Mouse (Mus musculus) heart, postnatal 0 days (tissue): Measurements from ENCODE around the gene Dysf. TPM values are rescaled to one million over a fixed set of nuclear protein-coding genes. Genes with fewer than 3 reads are reported as not detected.

Experiments
- ATAC-seq: fragments of 200-750 bp; cut with Nextera tagmentation; 2 replicates; pipeline ENCODE4 v1.8.0; 2017; ENCODE audit warnings: low read depth, moderate number of reproducible peaks, moderate library complexity; ENCODE audit not compliant: insufficient read depth
- DNase-seq: peaks from one replicate; pipeline ENCODE4 v3.0.0-alpha.2; 2016; ENCODE audit warnings: low spot score
- H3K27ac ChIP-seq: fragments of 300-500 bp; sonication (generic); 2 replicates; pipeline ENCODE4 v1.5.1; 2014; ENCODE audit warnings: low read depth, mild to moderate bottlenecking
- H3K27me3 ChIP-seq: fragments of 300-500 bp; sonication (generic); 2 replicates; pipeline ENCODE4 v1.6.1; 2014; ENCODE audit warnings: low read length, mixed read lengths; ENCODE audit not compliant: control insufficient read depth, insufficient read depth
- H3K36me3 ChIP-seq: fragments of 300-500 bp; sonication (generic); replicated peaks from 2 replicates; pipeline ENCODE4 v1.6.1; 2014; ENCODE audit warnings: low read length, mixed read lengths; ENCODE audit not compliant: control insufficient read depth, insufficient read depth
- H3K4me1 ChIP-seq: fragments of 300-500 bp; sonication (generic); 2 replicates; pipeline ENCODE4 v1.6.1; 2014; ENCODE audit warnings: antibody characterized with exemption; ENCODE audit not compliant: control insufficient read depth, insufficient read depth
- H3K4me2 ChIP-seq: fragments of 300-500 bp; sonication (generic); 2 replicates; pipeline ENCODE4 v1.6.1; 2014; ENCODE audit warnings: low read depth, mild to moderate bottlenecking, low read length, moderate library complexity
- H3K4me3 ChIP-seq: fragments of 300-500 bp; sonication (generic); 2 replicates; pipeline ENCODE4 v1.5.1; 2014; ENCODE audit warnings: low read depth, low read length
- H3K9ac ChIP-seq: fragments of 300-500 bp; sonication (generic); replicated peaks from 2 replicates; pipeline ENCODE4 v1.6.1; 2014; ENCODE audit warnings: low read depth, low read length, mixed read lengths
- H3K9me3 ChIP-seq: fragments of 300-500 bp; sonication (generic); replicated peaks from 2 replicates; pipeline ENCODE4 v1.6.1; 2016; ENCODE audit warnings: low read length; ENCODE audit not compliant: control insufficient read depth
- CTCF ChIP-seq: IDR thresholded peaks from 2 replicates; pipeline ENCODE4 v1.5.1; 2016; ENCODE audit warnings: antibody characterized with exemption, control low read depth, low read depth
- EP300 ChIP-seq: IDR thresholded peaks from 2 replicates; pipeline ENCODE4 v1.6.1; 2016; ENCODE audit warnings: antibody characterized with exemption, low read depth
- WGBS: fragments of 180-500 bp; shearing (Covaris S2); extraction: QIAGEN DNeasy Blood & Tissue Kit; methylation state at CpG from one replicate; pipeline ENCODE4 v1.1.7; 2014; 5-methylcytosine and 5-hydroxymethylcytosine counted together
- polyA plus RNA-seq: library from polyadenylated mRNA; unstranded; fragments of >200 nt; fragmentation: Nextera tagmentation; extraction: Ambion mirVana; gene quantifications from 2 replicates; pipeline ENCODE4 v1.2.1, GENCODE M21; 2015
- total RNA-seq: library from RNA; depleted of rRNA; stranded (reverse); fragments of >200 nt; gene quantifications from 2 replicates; pipeline ENCODE4 v1.2.3, GENCODE M21; 2014; ENCODE audit warnings: low replicate concordance

Gene Dysf
- total and polyA plus RNA-seq, 2 experiments from 2014 or later: 15.0 to 21.9 TPM

DNA sequence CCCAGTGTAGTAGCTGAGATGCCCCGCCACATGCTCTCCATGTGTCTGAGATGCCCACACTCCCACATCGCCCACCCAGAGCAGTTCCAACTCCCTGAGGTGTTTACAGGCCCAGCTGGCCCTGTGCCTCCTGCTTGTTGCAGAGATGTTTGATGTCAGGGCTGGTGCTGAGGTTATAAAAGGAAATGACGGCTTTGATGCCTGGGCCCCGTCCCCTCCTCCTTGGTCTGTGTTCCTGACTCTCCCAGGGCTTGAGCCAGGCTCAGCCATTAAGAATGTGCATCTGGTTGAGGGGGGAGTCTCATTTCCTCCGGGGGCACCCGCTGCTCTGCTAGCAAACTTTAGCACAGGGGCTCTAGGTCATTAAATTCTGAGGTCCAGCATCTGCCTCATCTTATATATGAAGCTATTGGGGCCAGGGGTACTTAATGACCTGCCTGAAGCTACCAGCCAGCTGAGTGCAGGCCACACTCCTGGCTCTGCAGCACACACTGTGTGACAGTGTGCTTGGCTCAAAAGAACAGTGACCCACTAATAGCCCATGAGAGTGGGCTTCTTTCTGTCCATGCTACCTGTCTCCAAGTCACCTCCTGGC, 183.4 kb downstream of the Dysf start:
- WGBS: 40% methylated on average over 6 of the region's 6 CpGs
- Histone ChIP-seq H3K9ac (no peak overlapping the region), H3K4me1 (no peaks in the 10 kb centered on the region), H3K9me3 (no peaks in the 10 kb centered on the region), H3K4me2 (no peak overlapping the region), H3K27me3 (no peaks in the 10 kb centered on the region), H3K4me3 (no peak overlapping the region), H3K36me3 (peaks cover 59% of the 10 kb centered on the region), H3K27ac (peak overlapping the region; percentile 13)
- TF ChIP-seq EP300 (no peak), CTCF (no peak)
- DNase-seq (peak; percentile 37), ATAC-seq (peak; percentile 72)

DNA sequence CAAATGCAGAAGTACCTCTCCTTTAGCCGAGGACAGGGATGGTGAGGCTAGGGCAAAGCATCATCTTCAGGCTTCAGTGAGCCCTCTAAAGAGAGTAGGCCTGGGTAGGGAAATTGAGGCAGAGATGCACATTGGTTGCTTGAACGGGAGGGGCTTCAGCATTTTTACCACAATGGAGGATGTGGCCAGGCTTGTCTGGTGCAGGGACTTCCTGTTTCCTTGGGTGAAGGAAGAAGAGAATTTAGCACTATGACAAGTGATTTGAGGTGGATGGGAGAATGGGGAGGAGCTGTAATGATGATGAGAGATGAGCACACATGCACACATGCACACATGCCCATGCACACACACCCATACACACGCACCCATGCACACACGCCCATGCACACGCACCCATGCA, 188.1 kb downstream of the Dysf start:
- H3K4me2 ChIP-seq: no peak overlapping the region
- H3K36me3 ChIP-seq: peaks cover 66% of the 10 kb centered on the region
- DNase-seq: no peak
- H3K27ac ChIP-seq: no peak overlapping the region
- no peak for ATAC-seq
- H3K4me3 ChIP-seq: no peak overlapping the region
- TF ChIP-seq CTCF (no peak), EP300 (no peak)
- 90% methylated on average over 5 of the region's 5 CpGs for WGBS
- no peak overlapping the region for H3K9ac ChIP-seq
- H3K9me3 ChIP-seq: no peaks in the 10 kb centered on the region
- no peaks in the 10 kb centered on the region for H3K27me3 ChIP-seq
- H3K4me1 ChIP-seq: no peaks in the 10 kb centered on the region

DNA sequence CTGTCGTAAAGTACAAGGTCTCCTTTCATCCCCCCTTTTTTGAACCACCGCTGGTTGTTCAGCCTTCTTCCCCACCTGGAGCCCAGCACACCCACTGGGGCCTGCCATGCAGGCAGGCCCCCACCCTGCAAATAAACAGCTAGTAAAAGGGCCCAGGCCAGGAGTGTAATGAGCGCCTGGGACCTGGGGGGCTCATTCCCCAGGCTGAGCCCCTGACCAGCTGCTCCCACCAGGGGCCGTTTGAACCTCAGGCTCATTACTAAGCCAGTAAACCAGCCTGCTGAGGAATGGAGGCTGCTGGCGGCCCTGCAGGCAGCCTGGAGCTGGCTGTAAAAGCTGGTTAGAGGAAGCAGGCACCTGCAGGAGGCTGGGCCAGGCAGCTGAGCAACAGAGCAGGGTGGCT, 189.4 kb downstream of the Dysf start:
- WGBS: 80% methylated on average over 5 of the region's 5 CpGs
- Histone ChIP-seq H3K9me3 (no peaks in the 10 kb centered on the region), H3K27me3 (no peaks in the 10 kb centered on the region), H3K9ac (no peak overlapping the region), H3K4me2 (no peak overlapping the region), H3K36me3 (peaks cover 60% of the 10 kb centered on the region), H3K27ac (no peak overlapping the region), H3K4me3 (no peak overlapping the region), H3K4me1 (no peaks in the 10 kb centered on the region)
- ATAC-seq (no peak), DNase-seq (no peak)
- no peak for TF ChIP-seq CTCF

DNA sequence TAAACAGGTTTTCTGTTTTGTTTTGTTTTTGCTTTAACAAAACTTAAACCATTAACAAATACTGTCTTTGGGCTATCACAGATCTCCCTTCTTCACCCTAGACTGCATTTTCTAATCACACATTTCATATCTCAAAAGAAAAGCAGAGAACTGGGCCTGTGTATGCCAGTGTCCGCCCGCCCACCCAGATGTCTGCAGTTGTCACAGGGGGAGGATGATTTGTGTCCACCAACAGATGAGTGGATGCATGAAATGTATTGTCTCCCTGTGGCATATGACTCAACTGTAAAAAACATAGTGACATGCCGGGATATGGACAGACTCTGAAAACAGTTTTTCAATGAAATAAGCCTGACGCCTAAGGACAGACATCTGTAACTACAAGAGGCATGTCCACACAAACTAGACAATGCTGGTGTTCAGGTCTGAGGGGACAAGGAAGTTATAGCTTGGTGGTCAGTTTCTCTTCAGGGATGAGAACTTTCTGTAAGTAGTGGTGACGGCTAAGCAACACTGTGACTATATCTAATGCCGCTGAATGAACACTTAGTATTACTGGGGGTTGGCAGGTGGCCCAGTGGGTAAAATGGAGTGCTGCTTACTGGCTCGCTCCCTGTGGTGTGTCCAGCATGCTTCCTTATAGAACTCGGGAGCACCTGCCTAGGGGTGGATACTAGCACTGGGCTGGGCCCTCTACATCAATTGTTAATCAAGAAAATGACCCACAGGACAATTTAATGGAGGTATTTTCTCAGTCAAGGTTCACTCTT, 193.5 kb downstream of the Dysf start:
- Histone ChIP-seq H3K36me3 (peaks cover 47% of the 10 kb centered on the region), H3K9ac (no peak overlapping the region), H3K27ac (peak overlapping the region; percentile 23), H3K27me3 (no peaks in the 10 kb centered on the region), H3K4me1 (no peaks in the 10 kb centered on the region), H3K4me3 (no peak overlapping the region), H3K4me2 (no peak overlapping the region), H3K9me3 (no peaks in the 10 kb centered on the region)
- WGBS: 49% methylated on average over 8 of the region's 8 CpGs
- DNase-seq (peak; percentile 59), ATAC-seq (peak; percentile 63)
- TF ChIP-seq CTCF (peak; percentile 44), EP300 (no peak)

DNA sequence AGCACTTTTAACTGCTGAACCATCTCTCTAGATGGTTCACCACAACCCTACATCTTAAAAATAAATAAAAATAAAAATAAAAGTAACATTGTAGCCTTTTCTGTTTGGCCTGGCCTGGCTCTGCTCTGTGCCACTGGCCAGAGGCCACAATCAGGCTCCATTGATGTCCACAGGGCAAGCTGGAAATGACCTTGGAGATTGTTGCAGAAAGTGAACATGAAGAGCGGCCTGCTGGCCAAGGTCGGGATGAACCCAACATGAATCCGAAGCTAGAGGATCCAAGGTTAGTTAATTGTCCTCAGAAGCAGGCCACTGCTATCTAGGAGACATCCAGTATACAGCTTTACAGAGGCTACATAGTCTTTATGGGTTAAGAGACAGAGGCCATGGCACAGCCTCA, 197.2 kb downstream of the Dysf start:
- whole genome bisulfite sequencing: 93% methylated on average over 3 of the region's 3 CpGs
- peaks cover 9% of the 10 kb centered on the region for H3K4me1 ChIP-seq
- no peak overlapping the region for H3K27ac ChIP-seq
- no peak overlapping the region for H3K4me3 ChIP-seq
- DNase-seq (no peak), ATAC-seq (no peak)
- no peak for TF ChIP-seq EP300
- no peak for TF ChIP-seq CTCF
- no peak overlapping the region for H3K9ac ChIP-seq
- H3K27me3 ChIP-seq: no peaks in the 10 kb centered on the region
- H3K9me3 ChIP-seq: no peaks in the 10 kb centered on the region
- H3K4me2 ChIP-seq: no peak overlapping the region
- peaks cover 32% of the 10 kb centered on the region for H3K36me3 ChIP-seq

DNA sequence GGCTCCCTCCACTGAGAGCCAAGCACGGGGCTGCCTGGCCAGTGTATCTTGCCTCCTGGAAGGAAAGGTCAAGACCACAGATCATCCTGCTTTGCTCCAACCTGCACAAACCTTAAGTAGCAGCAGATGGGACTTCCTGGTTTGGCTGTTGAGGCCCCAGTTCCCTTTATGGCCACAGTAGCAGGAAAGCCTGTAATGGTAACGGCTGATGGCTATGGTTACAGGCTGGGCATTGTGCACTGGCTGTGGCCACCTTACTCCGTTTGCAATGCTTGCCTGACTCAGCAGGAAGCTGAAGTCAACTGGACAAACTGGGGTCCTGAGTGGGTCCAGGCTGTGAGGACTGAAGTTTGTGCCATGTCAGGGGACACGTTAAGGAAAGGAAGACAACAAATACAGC, 200.2 kb downstream of the Dysf start:
- ATAC-seq: no peak
- peaks cover 41% of the 10 kb centered on the region for H3K36me3 ChIP-seq
- 77% methylated on average over 4 of the region's 4 CpGs for WGBS

More for the DNA sequence above, 200.2 kb downstream of the Dysf start:
- TF ChIP-seq CTCF (no peak), EP300 (no peak)
- Histone ChIP-seq H3K9me3 (no peaks in the 10 kb centered on the region), H3K27ac (no peak overlapping the region), H3K9ac (no peak overlapping the region), H3K4me3 (no peak overlapping the region), H3K27me3 (no peaks in the 10 kb centered on the region), H3K4me2 (no peak overlapping the region), H3K4me1 (peaks cover 19% of the 10 kb centered on the region)
- no peak for DNase-seq
